Mouse (Mus musculus): ENCODE data around the gene Boc.
"Not testable (repeated sequence)": the region's sequence is repeated elsewhere in the genome, so short reads cannot be mapped to it uniquely, and the experiment has no call there.

Gene Boc

DNA sequence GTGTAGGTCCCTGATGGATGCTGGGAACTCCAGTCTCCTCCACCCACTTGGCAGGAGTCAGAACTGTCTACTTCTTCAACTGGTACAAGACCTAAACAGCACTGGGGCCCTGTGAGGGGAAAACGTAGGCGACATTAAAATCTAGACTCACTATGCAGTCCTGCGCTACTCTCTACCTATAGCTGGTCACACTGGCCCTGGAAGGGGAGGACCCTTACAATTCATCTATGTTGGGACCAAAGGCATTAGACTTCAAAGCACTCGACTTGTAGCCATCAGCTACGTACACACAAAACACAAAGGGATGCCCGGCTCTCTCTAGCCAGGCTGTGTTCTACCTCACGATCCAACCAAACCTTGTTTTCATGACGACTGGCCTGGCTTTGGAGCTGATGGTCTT is 73.0 kb downstream of the Boc start:
- no peak for DNase-seq

- DNase-seq, result no peak
Observed at GRCm38 (mm10) chr16:44484831-44485230, 73.9 kb downstream of the Boc start.

DNA sequence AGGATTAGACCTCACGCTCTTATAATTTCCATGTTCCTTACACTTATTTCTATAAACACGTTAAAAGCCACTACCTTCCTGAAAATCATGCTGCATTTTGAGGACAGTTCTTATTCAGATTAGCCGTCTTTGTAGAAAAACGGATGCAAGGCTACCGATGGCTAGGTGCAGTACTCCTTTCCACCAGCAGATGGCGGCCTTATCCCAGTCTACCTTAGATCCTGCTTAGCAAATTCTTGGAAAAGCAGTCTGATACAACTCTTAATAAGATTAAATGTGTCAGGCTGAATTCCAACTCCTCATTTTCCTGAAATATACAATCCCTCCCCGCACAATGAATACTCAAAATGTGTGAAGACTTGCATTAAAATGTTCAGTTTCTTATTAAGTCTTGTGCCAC is 74.6 kb downstream of the Boc start:
- DNase-seq, result peak; percentile 88

DNA sequence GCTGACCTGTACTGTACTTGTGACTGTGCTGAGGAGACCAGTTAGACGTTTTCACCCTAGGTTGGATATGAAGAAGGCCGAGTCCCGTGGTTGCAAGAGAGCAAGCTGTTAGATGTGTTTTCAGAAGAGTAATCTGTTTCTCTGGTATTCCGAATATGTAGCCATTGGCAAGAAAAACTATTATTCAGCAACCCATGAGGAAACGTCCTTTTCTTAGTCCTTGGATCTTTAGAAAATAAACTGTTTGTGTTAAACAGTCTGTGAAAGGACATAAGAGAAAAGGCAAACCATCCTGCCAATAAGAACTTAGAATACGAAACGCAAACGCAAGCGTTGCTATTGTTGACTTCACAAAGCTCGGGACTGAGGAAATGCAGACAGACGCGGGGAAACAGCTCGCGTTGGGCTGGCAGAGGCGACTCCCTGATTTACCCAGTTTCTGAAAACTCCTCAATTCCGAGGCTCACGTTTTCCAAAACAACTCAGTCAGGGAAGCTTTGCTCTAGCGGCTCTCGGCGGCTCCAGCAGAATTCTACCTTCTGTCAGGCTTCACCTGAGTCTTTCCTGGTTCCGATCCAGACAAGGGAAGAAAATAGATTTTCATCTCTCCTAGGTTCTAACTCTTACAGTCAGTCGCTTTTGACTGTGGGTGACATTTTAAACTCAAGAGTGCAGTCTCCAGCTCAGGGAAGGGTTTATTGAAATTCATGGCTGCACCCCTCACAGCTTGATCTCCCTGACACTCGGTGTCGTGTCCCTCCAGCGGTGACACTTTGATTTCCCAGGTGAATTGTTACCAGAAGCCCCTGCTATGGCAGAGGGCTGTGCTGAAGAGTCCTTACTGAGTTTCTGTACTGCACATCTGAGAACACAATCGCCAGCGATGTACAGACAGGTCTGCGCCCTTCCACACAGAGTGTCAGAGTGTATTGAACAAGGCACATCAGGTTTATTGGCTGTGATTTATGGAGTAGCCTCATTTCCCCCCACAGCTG is 76.8 kb downstream of the Boc start:
- DNase-seq, result no peak

GRCm38 (mm10) chr16:44480616-44481015 is 78.1 kb downstream of the Boc start:
- no peak for DNase-seq

DNA sequence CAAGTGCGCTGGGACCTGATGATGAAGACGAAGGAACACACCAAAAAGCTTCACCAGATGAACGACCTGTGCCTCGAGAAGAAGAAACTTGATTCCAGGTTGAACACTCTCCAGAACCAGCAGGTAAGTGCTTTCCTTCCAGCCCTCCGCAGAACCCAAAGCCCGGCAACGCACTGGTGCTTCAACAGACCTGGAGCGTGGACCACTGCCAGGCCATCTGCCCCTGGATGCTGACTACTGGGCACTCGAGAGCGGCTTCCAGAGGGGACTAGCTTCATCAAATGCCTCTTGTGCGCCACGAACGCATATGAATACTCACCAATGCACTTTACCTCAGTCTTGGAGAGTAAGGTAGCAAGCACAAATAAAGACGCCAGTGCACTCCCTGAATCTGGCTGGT is 78.8 kb downstream of the Boc start:
- no peak for DNase-seq

DNA sequence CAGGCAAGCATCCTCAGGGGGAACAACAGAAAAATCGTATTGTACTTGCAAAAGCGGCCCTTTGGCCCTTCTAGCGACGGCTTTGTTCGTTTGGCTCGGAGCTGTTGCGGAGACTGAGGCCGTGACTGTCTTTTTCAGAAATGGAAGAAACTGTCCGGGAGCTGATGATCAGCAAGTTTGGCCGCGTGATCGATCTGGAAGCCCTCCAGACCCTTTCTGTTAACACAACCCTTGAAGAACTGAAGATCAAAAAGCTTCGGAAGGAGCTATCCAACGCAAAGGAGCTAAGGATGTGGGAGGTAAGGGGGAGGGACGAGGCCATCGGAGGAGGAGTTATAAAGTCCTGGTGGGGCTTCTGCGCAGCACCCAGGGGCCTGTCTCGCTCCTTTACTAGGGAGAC is 79.9 kb downstream of the Boc start:
- DNase-seq, result no peak

GRCm38 (mm10) chr16:44475682-44476375 is 82.9 kb downstream of the Boc start:
- DNase-seq, result no peak

DNA sequence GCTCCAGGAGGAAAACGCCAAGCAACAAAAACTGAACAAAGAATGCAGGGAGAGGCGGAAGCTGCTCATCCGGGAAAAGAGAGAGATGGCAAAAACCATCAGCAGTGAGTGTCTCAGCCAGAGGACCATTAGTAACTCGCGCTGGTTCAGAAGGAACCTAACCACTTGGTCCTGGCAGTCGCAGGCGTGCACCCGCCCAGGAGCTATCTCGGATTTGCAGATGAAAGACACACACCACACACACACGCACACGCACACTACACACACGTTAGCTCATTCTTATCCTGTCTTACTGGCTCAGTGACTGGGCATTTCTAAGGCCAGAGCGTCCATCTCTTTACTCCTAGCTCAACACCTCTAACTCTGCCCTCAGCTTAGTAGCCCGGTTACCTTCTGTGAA is 83.4 kb downstream of the Boc start:
- no peak for DNase-seq

DNA sequence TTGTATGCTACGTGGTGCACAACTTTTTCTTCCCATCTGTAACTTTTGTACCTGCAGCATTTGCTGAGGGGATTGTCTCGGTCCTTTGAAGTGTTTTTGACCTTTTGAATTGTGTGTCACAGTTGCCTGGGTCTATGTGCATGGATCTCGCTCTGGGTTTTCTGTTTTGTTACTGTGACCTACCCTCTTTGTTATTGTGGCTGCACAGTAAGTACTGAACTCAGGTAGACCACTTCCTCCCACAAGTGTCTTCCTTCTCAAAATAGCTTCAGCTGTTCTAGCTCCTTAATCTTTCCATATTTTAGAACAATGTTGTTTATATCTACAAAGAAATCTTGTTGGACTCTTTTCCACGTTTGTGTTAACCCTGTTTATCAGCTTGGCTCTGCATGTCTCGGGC is 97.8 kb downstream of the Boc start:
- DNase-seq, result no peak

- DNase-seq, result no peak
Observed at GRCm38 (mm10) chr16:44458826-44459225, 99.9 kb downstream of the Boc start.

GRCm38 (mm10) chr16:44457858-44458257 is 100.8 kb downstream of the Boc start:
- DNase-seq, result no peak

GRCm38 (mm10) chr16:44441913-44442312 is 116.8 kb downstream of the Boc start:
- DNase-seq, result not testable (repeated sequence)

GRCm38 (mm10) chr16:44435481-44435880 is 123.2 kb downstream of the Boc start:
- DNase-seq, result no peak
